Mouse (Mus musculus) midbrain, embryonic 13.5 days (tissue): ENCODE data around the gene Trmo. TPM values are rescaled to one million over a fixed set of nuclear protein-coding genes. Genes with fewer than 3 reads are reported as not detected.

Source experiments
- ATAC-seq: fragments of 200-750 bp; cut with Nextera tagmentation; 2 replicates; pipeline ENCODE4 v1.8.0; 2017; ENCODE audit warnings: mild to moderate bottlenecking, moderate TSS enrichment, moderate library complexity
- H3K27ac ChIP-seq: fragments of 300-500 bp; sonication (generic); 2 replicates; pipeline ENCODE4 v1.5.1; 2015; ENCODE audit warnings: inconsistent platforms, mild to moderate bottlenecking, moderate library complexity
- H3K27me3 ChIP-seq: fragments of 300-500 bp; sonication (generic); 2 replicates; pipeline ENCODE4 v1.6.1; 2015; ENCODE audit warnings: mild to moderate bottlenecking, inconsistent platforms
- H3K36me3 ChIP-seq: fragments of 300-500 bp; sonication (generic); 2 replicates; pipeline ENCODE4 v1.6.1; 2015; ENCODE audit warnings: mild to moderate bottlenecking, inconsistent platforms
- H3K4me1 ChIP-seq: fragments of 300-500 bp; sonication (generic); replicated peaks from 2 replicates; pipeline ENCODE4 v1.6.1; 2015; ENCODE audit warnings: inconsistent platforms
- H3K4me2 ChIP-seq: fragments of 300-500 bp; sonication (generic); replicated peaks from 2 replicates; pipeline ENCODE4 v1.6.1; 2015; ENCODE audit warnings: moderate library complexity, mild to moderate bottlenecking, inconsistent platforms
- H3K4me3 ChIP-seq: fragments of 300-500 bp; sonication (generic); replicated peaks from 2 replicates; pipeline ENCODE4 v1.5.1; 2015; ENCODE audit warnings: mild to moderate bottlenecking, inconsistent platforms
- H3K9ac ChIP-seq: fragments of 300-500 bp; sonication (generic); replicated peaks from 2 replicates; pipeline ENCODE4 v1.6.1; 2015; ENCODE audit warnings: mild to moderate bottlenecking, inconsistent platforms
- H3K9me3 ChIP-seq: fragments of 300-500 bp; sonication (generic); 2 replicates; pipeline ENCODE4 v1.6.1; 2016; ENCODE audit warnings: mild to moderate bottlenecking, inconsistent platforms
- WGBS: fragments of 180-500 bp; shearing (Covaris S2); methylation state at CpG from one replicate; pipeline ENCODE4 v1.1.7; 2015; 5-methylcytosine and 5-hydroxymethylcytosine counted together
- polyA plus RNA-seq: library from polyadenylated mRNA; unstranded; fragments of >200 nt; fragmentation: Nextera tagmentation; extraction: Ambion mirVana; gene quantifications from 2 replicates; pipeline ENCODE4 v1.2.1, GENCODE M21; 2015

Trmo gene
- polyA plus RNA-seq, 1 experiment from 2014 or later, result 9.2 TPM

DNA sequence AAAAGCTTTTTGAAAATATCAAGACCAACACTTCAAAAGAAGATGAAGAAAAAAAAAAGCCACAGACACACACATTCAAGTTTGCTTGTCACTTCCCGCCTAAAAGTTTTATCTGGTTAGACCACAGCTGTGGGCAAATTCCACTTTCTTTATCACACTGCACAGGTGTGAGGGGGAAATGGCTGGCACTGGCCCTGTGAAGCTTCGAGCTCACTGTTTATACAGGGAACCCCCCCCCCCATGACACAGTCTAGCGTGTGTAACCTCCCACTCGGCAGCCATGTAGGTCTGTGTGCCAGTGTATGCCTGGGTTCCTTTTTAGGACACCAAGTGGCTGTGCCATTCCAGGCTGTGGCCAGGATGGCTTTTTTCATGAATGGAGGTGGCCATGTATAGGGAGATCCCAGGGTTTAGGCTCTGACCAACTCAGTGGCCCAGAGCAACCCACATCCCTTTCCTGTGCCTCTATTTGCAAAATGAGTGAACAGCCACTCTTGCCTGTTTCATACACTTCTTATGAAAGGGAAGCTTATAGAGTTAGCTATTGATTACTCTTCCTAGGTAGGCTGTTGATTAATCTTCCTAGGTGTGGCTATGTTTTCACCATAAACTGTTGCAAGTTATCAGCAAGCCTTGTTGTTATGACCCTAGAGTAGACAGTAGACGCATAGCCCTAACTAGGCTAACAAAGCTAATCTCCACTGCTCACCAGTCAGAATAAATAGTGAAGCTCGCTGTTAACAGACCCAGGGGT, 15.0 kb upstream of the Trmo start:
- Histone ChIP-seq H3K36me3 (no peaks in the 10 kb centered on the region), H3K27ac (no peak overlapping the region), H3K9me3 (no peaks in the 10 kb centered on the region), H3K4me3 (no peak overlapping the region), H3K27me3 (no peaks in the 10 kb centered on the region), H3K9ac (no peak overlapping the region), H3K4me2 (no peak overlapping the region), H3K4me1 (no peaks in the 10 kb centered on the region)
- 85% methylated on average over 6 of the region's 6 CpGs for WGBS
- no peak for ATAC-seq

DNA sequence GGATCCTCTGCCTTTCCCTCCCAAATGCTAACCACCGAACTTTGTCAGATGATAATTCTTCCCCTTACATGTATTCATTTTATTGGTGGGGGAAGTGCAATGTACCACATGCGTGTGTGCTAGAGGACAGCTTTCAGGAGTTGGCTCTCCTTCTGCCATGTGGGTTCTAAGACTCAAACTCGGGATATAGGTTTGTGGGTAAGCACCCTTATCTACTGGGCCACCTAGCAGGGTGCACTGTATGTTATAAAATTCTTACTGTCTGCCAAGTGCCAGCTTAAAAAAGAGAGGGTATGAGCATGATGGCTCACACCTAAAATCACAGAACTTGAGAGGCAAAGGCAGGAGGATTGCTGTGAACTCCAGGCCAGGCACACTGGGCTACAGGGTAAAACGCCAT, 9.6 kb upstream of the Trmo start:
- ATAC-seq, result no peak
- no peaks in the 10 kb centered on the region for H3K9me3 ChIP-seq
- H3K27ac ChIP-seq, result no peak overlapping the region
- H3K9ac ChIP-seq, result no peak overlapping the region
- no peaks in the 10 kb centered on the region for H3K36me3 ChIP-seq
- H3K4me2 ChIP-seq, result no peak overlapping the region
- no peak overlapping the region for H3K4me3 ChIP-seq
- H3K27me3 ChIP-seq, result no peaks in the 10 kb centered on the region; the same call in 1 of the 2 replicates
- 82% methylated on average over 4 of the region's 4 CpGs for WGBS
- no peaks in the 10 kb centered on the region for H3K4me1 ChIP-seq

DNA sequence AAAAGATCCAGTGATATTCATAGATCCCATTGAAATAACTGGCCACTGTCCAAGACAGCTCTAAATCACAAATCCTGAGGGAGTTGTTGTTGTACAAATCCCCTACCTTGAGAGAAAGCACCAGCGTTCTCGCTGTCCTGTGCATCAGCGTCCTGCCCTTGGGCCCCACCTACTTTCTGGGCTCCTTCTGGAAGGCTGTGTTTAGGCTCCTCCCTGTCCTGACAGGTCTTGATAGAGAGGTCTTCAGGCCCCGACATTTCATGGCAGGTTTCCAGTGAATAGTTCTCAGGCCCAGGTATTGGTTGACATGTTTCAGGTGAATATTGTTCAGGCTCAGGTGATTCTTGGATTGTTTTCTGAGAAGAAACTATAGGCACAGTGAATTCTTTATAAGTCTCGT, 6.5 kb upstream of the Trmo start:
- H3K4me2 ChIP-seq, result no peak overlapping the region
- H3K9me3 ChIP-seq, result no peaks in the 10 kb centered on the region
- no peak overlapping the region for H3K27ac ChIP-seq
- H3K27me3 ChIP-seq, result peaks cover 3% of the 10 kb centered on the region; the same call in 1 of the 2 replicates
- ATAC-seq, result no peak
- no peaks in the 10 kb centered on the region for H3K36me3 ChIP-seq
- WGBS, result 39% methylated on average over 5 of the region's 5 CpGs
- H3K9ac ChIP-seq, result no peak overlapping the region
- H3K4me3 ChIP-seq, result no peak overlapping the region
- no peaks in the 10 kb centered on the region for H3K4me1 ChIP-seq

DNA sequence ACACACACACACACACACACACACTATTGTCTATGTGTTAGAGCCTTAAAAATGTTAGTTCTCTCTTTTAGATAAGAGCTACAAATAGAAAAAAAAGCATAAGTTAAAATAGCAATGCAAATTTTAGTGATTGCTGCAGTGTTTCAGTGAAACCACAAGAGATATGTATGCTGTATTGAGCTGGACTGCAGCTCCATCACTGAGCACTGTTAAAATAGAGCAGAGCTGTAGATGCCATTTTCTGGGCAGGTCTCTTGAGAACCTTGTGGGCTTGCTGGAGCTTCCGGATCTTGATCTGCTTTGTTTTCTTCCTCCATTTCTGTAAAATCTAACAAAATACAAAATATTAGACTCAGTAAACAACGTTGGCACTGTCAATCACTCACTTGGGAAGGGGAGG, 5.2 kb upstream of the Trmo start:
- Histone ChIP-seq H3K9ac (no peak overlapping the region), H3K9me3 (no peaks in the 10 kb centered on the region), H3K4me2 (no peak overlapping the region), H3K27ac (no peak overlapping the region), H3K4me1 (no peaks in the 10 kb centered on the region; the same call in 1 of the 2 replicates), H3K27me3 (peaks cover 3% of the 10 kb centered on the region; the same call in 1 of the 2 replicates), H3K36me3 (no peaks in the 10 kb centered on the region), H3K4me3 (no peak overlapping the region)
- ATAC-seq, result no peak
- 76% methylated on average over 2 of the region's 2 CpGs for WGBS

DNA sequence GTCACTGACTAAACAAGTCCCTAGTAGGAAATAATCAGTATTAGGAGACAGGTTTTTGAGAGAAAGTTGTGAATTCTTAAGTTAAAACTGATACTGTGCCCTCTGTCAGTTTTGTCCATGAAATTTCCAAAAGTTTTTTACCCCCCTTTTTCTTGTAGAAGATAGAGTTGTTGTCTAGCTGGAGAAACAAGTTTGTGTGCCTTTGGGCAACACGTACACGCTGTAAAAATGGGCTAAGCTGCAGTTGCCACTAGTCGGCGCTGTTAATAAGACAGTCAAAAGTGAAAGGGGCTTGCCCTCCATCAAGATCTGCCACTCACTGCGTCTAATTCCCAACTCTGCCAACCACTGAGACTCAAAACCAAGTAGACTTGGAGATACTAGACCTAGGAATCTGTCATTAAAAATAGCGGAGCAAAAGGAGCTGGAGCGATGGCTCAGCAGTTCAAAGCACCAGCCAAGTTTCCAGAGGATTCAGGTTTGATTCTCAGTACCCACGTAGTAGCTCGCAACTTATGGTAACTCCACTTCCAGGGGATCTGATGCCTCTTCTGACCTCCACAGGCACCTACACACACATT, 1.2 kb upstream of the Trmo start:
- peak overlapping the region; percentile 52; the same call in 1 of the 2 replicates for H3K4me3 ChIP-seq
- H3K4me2 ChIP-seq, result peak overlapping the region; percentile 58; the same call in 1 of the 2 replicates
- 23% methylated on average over 9 of the region's 9 CpGs for WGBS
- no peak for ATAC-seq
- peaks cover 3% of the 10 kb centered on the region for H3K4me1 ChIP-seq
- H3K27ac ChIP-seq, result no peak overlapping the region
- H3K9ac ChIP-seq, result no peak overlapping the region
- peaks cover 3% of the 10 kb centered on the region; the same call in 1 of the 2 replicates for H3K27me3 ChIP-seq
- peaks cover 4% of the 10 kb centered on the region for H3K36me3 ChIP-seq
- no peaks in the 10 kb centered on the region for H3K9me3 ChIP-seq

GRCm38 (mm10) chr4:46389612-46390341, 540 bp upstream of the Trmo start:
- Histone ChIP-seq H3K27me3 (peaks cover 3% of the 10 kb centered on the region; the same call in 1 of the 2 replicates), H3K27ac (peak overlapping the region; percentile 86), H3K36me3 (peaks cover 11% of the 10 kb centered on the region), H3K4me3 (peak overlapping the region; percentile 52), H3K4me1 (peaks cover 3% of the 10 kb centered on the region), H3K9me3 (no peaks in the 10 kb centered on the region), H3K9ac (peak overlapping the region; percentile 67), H3K4me2 (peak overlapping the region; percentile 58)
- ATAC-seq, result 0 out of 2 replicates have a peak, but pooled peaks have one; percentile 9
- 2% methylated on average over 24 of the region's 24 CpGs for WGBS

DNA sequence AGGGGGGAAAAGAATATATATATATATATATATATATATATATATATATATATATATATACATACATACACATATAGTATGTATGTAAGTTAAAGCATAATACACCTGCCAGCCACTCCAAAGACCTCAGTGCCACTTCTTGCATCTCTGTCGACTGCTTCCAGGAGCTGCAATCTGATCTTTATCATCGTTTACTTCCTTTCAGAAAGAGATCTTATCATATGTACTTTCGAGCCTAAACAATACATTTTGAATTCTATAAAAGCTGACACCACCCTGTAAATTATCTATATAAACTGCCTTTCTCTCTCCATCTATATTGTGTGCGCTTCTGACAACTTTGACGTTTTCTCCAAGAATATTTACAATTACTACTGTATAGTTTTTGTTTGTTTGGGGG, 681 bp downstream of the Trmo start:
- peak overlapping the region; percentile 86; the same call in 1 of the 2 replicates for H3K27ac ChIP-seq
- WGBS, result 48% methylated on average over 5 of the region's 5 CpGs
- no peak for ATAC-seq

DNA sequence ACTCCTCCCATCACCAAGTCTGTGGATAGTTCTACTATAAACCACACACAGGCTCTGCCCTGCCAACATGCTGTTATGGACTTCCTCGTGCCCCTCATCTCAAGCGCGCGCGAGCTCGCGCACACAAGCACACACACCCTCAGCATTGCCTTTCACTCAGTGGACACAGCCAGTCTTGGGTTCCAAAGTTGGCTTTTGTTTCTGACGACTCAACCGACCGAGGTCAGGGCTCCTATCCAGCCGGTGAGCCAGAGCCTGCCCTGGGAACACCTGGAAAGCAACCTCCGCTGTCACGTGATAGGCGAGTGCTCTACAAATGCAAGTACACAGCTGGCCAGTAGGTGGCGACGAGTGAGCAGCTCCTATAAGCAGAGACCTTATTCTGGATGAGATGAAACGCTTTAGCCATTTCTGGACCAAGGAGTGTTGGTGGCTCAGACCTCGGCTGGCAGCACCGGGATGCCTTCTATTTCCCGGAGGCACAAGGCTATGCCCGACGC, 14.3 kb downstream of the Trmo start:
- H3K4me2 ChIP-seq, result peak overlapping the region; percentile 53
- peaks cover 16% of the 10 kb centered on the region for H3K27me3 ChIP-seq
- 0 out of 2 replicates have a peak overlapping the region, but pooled peaks have one; percentile 1 for H3K9ac ChIP-seq
- ATAC-seq, result peak; percentile 70
- H3K27ac ChIP-seq, result no peak overlapping the region
- H3K4me3 ChIP-seq, result peak overlapping the region; percentile 28
- peaks cover 38% of the 10 kb centered on the region for H3K36me3 ChIP-seq
- peaks cover 9% of the 10 kb centered on the region; the same call in 1 of the 2 replicates for H3K4me1 ChIP-seq
- 21% methylated on average over 22 of the region's 22 CpGs for WGBS
- no peaks in the 10 kb centered on the region for H3K9me3 ChIP-seq

More for the DNA sequence above, 681 bp downstream of the Trmo start:
- Histone ChIP-seq H3K36me3 (peaks cover 16% of the 10 kb centered on the region), H3K4me3 (peak overlapping the region; percentile 52), H3K9ac (peak overlapping the region; percentile 67), H3K4me1 (peaks cover 3% of the 10 kb centered on the region), H3K9me3 (no peaks in the 10 kb centered on the region), H3K4me2 (peak overlapping the region; percentile 58), H3K27me3 (0 out of 2 replicates have a peak, but pooled peaks cover 3% of the 10 kb centered on the region)

DNA sequence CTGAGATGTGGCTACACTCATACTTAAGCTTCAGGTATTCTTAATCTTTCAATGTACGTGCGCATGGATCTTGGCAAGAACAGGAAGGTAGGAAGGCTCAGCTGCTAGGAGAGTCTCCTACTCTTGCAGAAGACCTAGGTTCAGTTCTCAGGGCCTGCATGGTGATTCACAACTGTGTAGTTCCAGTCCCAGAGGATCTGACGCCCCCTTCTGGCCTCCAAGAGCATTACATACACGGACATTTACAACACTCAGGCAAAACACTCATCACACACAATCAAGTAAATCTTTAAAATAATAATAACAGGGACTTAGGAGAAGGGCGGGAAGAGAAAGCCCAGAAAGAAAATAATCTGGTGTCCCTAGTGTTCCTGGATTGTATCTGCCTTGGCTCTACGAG, 14.8 kb downstream of the Trmo start:
- Histone ChIP-seq H3K27me3 (peaks cover 20% of the 10 kb centered on the region), H3K4me3 (no peak overlapping the region), H3K4me2 (peak overlapping the region; percentile 53), H3K9ac (no peak overlapping the region), H3K4me1 (peaks cover 9% of the 10 kb centered on the region; the same call in 1 of the 2 replicates), H3K27ac (no peak overlapping the region), H3K9me3 (no peaks in the 10 kb centered on the region), H3K36me3 (peaks cover 34% of the 10 kb centered on the region)
- ATAC-seq, result 0 out of 2 replicates have a peak, but pooled peaks have one; percentile 2
- WGBS, result 57% methylated on average over 6 of the region's 6 CpGs

DNA sequence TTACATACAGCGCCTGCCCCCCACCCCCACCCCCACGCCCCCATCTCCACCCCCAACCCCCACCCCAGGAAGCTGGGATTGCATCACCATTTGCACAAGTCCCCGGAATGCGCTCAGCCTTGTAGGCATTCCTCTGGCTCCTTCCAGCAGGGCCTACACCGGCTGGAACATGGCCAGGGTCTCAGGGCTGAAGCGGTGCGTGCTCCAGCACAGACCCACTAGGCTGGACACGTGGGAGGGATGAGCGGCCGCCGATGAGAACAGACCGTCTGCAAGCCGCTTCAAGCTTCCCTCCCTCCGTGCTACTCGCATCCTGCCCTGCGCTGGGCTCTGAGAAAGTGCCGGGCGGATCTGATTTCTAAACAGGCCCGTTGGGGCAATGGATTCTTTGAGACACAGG, 18.2 kb downstream of the Trmo start:
- Histone ChIP-seq H3K36me3 (peaks cover 4% of the 10 kb centered on the region; the same call in 1 of the 2 replicates), H3K9ac (no peak overlapping the region), H3K9me3 (no peaks in the 10 kb centered on the region), H3K27me3 (peaks cover 25% of the 10 kb centered on the region), H3K4me2 (peak overlapping the region; percentile 40), H3K27ac (no peak overlapping the region), H3K4me3 (no peak overlapping the region), H3K4me1 (peaks cover 17% of the 10 kb centered on the region)
- 4% methylated on average over 19 of the region's 19 CpGs for WGBS
- ATAC-seq, result peak; percentile 79

GRCm38 (mm10) chr4:46370406-46370805, 18.8 kb downstream of the Trmo start:
- WGBS, result 60% methylated on average over 6 of the region's 6 CpGs
- Histone ChIP-seq H3K4me1 (peaks cover 17% of the 10 kb centered on the region), H3K4me2 (no peak overlapping the region), H3K4me3 (no peak overlapping the region), H3K27me3 (peaks cover 28% of the 10 kb centered on the region), H3K36me3 (no peaks in the 10 kb centered on the region), H3K9ac (no peak overlapping the region), H3K27ac (no peak overlapping the region), H3K9me3 (no peaks in the 10 kb centered on the region)
- no peak for ATAC-seq
